Mouse (Mus musculus) testis, adult 2 months (tissue): ENCODE results near the gene Krcc1.

Experiments used
- CTCF ChIP-seq: fragments of 200-500 bp; IDR thresholded peaks from 2 replicates; pipeline ENCODE4 v1.5.1; 2012; ENCODE audit warnings: low read depth, mild to moderate bottlenecking, inconsistent platforms, low read length, moderate library complexity; ENCODE audit not compliant: control insufficient read depth, insufficient read depth, insufficient replicate concordance
- POLR2A ChIP-seq: fragments of 200-500 bp; IDR thresholded peaks from 2 replicates; pipeline ENCODE4 v1.6.1; 2012; ENCODE audit warnings: low read depth, mild to moderate bottlenecking, inconsistent platforms, low read length, moderate library complexity; ENCODE audit not compliant: control insufficient read depth

- TF ChIP-seq CTCF (no peak), POLR2A (no peak)
These were observed 58.4 kb downstream of the Krcc1 start for GRCm38 (mm10) chr6:71329881-71330280.
